Mouse (Mus musculus): ENCODE data around the gene Gimap4.

DNA sequence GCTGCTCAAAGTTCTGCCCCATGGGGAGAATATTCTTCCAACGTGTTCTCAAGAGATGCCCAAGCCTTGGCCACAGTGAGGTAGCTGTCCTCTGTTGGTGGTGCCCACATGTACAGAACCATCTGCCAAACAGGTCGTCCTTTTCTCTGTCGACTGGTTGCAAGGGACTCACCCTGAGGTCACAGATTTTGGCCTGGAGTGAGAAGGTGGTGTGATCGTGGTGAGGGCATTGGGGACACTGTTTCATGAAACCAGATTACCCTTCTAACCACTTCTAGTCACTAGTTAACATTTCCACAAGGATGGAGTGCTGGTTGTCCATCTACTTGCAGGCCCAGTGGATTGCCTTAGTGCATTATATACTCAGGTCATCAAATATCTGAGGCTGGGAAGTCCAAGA is 35.6 kb upstream of the Gimap4 start:
- TF ChIP-seq POLR2A (IDR thresholded peaks at IDR 0.05; ENCODE audit: low read depth, low read length) (no peak), NRF1 (IDR thresholded peaks at IDR 0.05; ENCODE audit: low read depth, low read length) (no peak), RCOR1 (conservative IDR thresholded peaks at IDR 0.05; ENCODE audit: low read depth, low read length) (no peak), MAZ (IDR thresholded peaks at IDR 0.05; ENCODE audit: low read depth, low read length) (no peak), RAD21 (IDR thresholded peaks at IDR 0.05; ENCODE audit: low read depth, low read length) (no peak), CTCF (conservative IDR thresholded peaks at IDR 0.05 in 1 of 2, IDR thresholded peaks at IDR 0.05 in 1 of 2; ENCODE audit: low read depth in 2 of 2, low read length in 2 of 2) (no peak), JUN (IDR thresholded peaks at IDR 0.05; ENCODE audit: insufficient read depth, low read depth, low read length) (no peak), USF1 (IDR thresholded peaks at IDR 0.05; ENCODE audit: low read depth, low read length) (no peak), ZNF384 (IDR thresholded peaks at IDR 0.05; ENCODE audit: low read depth, low read length) (no peak), MEF2A (IDR thresholded peaks at IDR 0.05; ENCODE audit: borderline replicate concordance, low read depth, low read length) (no peak), E2F4 (IDR thresholded peaks at IDR 0.05; ENCODE audit: insufficient replicate concordance, low read depth, low read length) (no peak)
